Mouse (Mus musculus) ovary, postnatal 36 days (tissue): ENCODE results near the gene Zfp853.

Experiments used
- DNase-seq: peaks from one replicate; pipeline ENCODE4 v3.0.0; 2022; ENCODE audit warnings: low spot score, mixed read lengths

Gene Zfp853

DNA sequence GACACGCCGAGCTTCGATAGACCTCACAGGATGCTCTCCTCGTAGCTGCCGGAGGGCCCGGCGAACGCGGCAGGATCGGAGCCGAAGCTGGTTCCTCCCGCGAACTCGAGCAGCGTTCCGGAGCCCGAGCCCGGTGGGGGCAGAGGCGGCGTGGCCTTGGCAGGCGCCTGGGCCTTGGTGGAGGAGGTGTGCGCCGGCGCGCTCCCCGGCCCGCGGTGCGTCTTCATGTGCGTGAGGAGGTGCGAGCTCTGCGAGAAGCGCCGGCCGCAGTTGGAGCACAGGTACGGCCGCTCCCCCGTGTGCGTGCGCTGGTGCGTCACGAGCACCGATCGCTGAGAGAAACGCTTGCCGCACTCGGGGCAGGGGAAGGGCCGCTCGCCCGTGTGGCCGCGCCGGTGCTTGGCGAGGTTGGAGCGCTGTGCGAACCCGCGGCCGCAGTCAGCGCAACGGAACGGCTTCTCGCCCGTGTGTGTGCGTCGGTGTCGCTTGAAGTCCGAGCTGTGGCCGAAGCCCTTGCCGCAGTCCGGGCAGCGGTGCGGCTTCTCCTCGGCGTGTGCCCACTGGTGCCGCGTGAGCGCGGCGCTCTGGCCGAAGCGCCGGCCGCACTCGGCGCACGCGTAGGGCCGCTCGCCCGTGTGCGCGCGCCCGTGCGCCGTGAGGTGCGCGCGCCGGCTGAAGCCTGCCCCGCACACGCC, 40.1 kb downstream of the Zfp853 start:
- no peak for DNase-seq

DNA sequence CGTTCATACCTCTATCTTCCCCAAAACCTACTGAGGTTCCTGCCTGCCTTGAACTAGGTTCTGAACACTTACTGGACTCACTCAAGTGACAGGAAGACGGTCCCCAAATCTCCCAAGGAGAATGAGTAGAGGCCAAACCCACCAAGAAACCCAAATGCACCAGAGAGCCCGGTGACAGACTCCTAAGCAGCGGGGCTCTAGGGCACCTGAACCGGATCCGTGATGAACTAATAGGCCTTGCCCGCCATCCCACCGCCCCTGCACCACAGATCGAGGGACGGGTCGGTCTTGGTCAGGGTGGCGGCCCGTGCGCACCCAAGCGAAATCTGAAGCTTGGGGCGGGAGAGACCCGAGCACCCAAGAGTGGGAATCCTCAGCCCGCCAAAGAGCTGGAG, 40.6 kb downstream of the Zfp853 start:
- no peak for DNase-seq

DNA sequence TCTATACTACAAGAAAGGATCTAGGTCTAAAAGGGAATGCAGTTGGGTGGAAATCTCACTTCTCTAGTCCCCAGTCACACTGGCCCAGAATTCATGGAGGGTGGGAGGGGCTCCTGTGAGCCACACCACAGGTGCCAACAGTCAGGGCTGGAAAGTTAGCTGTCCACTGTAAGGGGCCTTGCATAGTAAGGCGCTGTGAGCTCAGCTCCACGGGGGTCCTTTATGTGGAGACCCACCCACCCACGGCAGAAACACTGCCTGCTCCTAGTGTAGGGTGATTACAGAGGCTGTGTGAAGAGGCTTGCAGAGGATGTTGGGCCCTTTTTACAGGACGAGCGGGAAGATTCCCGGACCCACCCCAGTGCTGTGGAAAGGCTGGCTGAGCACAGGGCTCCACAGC, 41.4 kb downstream of the Zfp853 start:
- no peak for DNase-seq

DNA sequence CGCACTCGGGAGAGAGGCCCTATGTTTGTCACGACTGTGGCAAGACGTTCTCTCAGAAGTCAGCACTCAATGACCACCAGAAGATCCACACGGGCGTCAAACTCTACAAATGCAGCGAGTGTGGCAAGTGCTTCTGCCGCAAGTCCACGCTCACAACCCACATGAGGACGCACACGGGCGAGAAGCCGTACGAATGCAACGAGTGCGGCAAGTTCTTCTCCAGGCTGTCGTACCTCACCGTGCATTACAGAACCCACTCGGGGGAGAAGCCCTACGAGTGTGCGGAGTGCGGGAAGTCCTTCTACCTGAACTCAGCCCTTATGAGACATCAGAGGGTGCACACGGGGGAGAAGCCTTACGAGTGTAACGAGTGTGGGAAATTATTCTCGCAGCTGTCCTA, 48.5 kb downstream of the Zfp853 start:
- DNase-seq, result no peak
